Mouse (Mus musculus) myocyte (in vitro differentiated cells): ENCODE measurements around the gene Hist2h2be.

Experiments
- CEBPB ChIP-seq: IDR thresholded peaks from 2 replicates; pipeline ENCODE4 v1.6.1; 2011; ENCODE audit warnings: mild to moderate bottlenecking, moderate library complexity; ENCODE audit not compliant: poor library complexity, insufficient read depth, severe bottlenecking
- E2F4 ChIP-seq: IDR thresholded peaks from one replicate; pipeline ENCODE4 v1.6.1; 2011; ENCODE audit warnings: mild to moderate bottlenecking, control low read depth, moderate library complexity; ENCODE audit not compliant: insufficient read depth
- MAX ChIP-seq: IDR thresholded peaks from one replicate; pipeline ENCODE4 v1.6.1; 2011; ENCODE audit warnings: low read depth, mild to moderate bottlenecking, control low read depth
- MYOD1 ChIP-seq, 3 experiments: IDR thresholded peaks; one replicate each; pipeline ENCODE4 v1.6.1; 2011; ENCODE audit warnings: control low read depth in 2 of 3, low read depth in 2 of 3, mild to moderate bottlenecking in 2 of 3, moderate library complexity in 1 of 3; ENCODE audit not compliant: insufficient read length in 2 of 3, control insufficient read depth in 1 of 3
- MYOG ChIP-seq, 3 experiments: IDR thresholded peaks; one replicate each; pipeline ENCODE4 v1.6.1; 2011; ENCODE audit warnings: control low read depth in 2 of 3, low read depth in 2 of 3, mild to moderate bottlenecking in 2 of 3; ENCODE audit not compliant: insufficient read length in 2 of 3, control insufficient read depth in 1 of 3, insufficient read depth in 1 of 3
- POLR2A ChIP-seq: IDR thresholded peaks from one replicate; pipeline ENCODE4 v1.6.1; 2011; ENCODE audit warnings: low read depth, mild to moderate bottlenecking, control low read depth, moderate library complexity; ENCODE audit not compliant: insufficient read length
- POLR2AphosphoS2 ChIP-seq: IDR thresholded peaks from one replicate; pipeline ENCODE4 v1.6.1; 2011; ENCODE audit warnings: low read depth, control low read depth; ENCODE audit not compliant: insufficient read length
- REST ChIP-seq: IDR thresholded peaks from one replicate; pipeline ENCODE4 v1.6.1; 2011; ENCODE audit warnings: mild to moderate bottlenecking, control low read depth, moderate library complexity; ENCODE audit not compliant: insufficient read depth, insufficient read length
- SRF ChIP-seq: IDR thresholded peaks from one replicate; pipeline ENCODE4 v1.6.1; 2011; ENCODE audit warnings: low read depth; ENCODE audit not compliant: control insufficient read depth, insufficient read length
- TCF12 ChIP-seq: IDR thresholded peaks from one replicate; pipeline ENCODE4 v1.6.1; 2011; ENCODE audit warnings: mild to moderate bottlenecking, control low read depth; ENCODE audit not compliant: poor library complexity, insufficient read depth, severe bottlenecking
- TCF3 ChIP-seq: IDR thresholded peaks from one replicate; pipeline ENCODE4 v1.6.1; 2011; ENCODE audit warnings: low read depth, control low read depth; ENCODE audit not compliant: insufficient read length
- USF1 ChIP-seq: IDR thresholded peaks from one replicate; pipeline ENCODE4 v1.6.1; 2011; ENCODE audit warnings: low read depth, mild to moderate bottlenecking, control low read depth, moderate library complexity

DNA sequence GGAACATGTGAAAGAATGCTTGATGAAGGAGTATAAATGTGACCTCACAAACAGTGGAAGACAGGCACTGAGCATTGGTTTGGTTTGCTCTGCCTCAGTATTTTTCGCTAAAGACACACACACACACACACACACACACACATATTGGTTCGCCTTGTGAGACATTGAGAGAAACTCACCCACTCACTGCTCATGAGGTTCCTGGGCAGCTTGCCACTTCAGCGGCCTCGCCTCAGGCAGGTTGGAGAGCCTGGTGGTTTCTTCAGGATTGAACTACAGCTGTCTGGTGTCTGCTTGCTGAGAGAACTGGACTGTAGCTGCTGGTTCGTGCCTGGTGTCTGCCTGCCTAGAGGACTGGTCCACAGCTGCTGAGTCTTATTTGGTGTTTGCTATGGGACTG is 39.3 kb downstream of the Hist2h2be start:
- TF ChIP-seq POLR2A, result no peak
- no peak for TF ChIP-seq MAX
- no peak for TF ChIP-seq E2F4
- no peak for TF ChIP-seq TCF12
- TF ChIP-seq CEBPB, result no peak
- no peak for TF ChIP-seq POLR2AphosphoS2
- TF ChIP-seq MYOD1 (IDR thresholded peaks at IDR 0.05; ENCODE audit: control insufficient read depth in 1 of 3, insufficient read length in 2 of 3, low read depth in 2 of 3), result no peak
- TF ChIP-seq TCF3, result no peak
- TF ChIP-seq MYOG (IDR thresholded peaks at IDR 0.05; ENCODE audit: control insufficient read depth in 1 of 3, insufficient read depth in 1 of 3, insufficient read length in 2 of 3, low read depth in 2 of 3), result no peak
- no peak for TF ChIP-seq SRF
- no peak for TF ChIP-seq USF1
- no peak for TF ChIP-seq REST
